Mouse (Mus musculus) ES-Bruce4 (cell line): ENCODE results near the gene Arpc4. TPM values are rescaled to one million over a fixed set of nuclear protein-coding genes. Genes with fewer than 3 reads are reported as not detected.

Experiments
- H3K27ac ChIP-seq: 2 replicates; pipeline ENCODE4 v1.5.1; 2012; ENCODE audit warnings: low read length, inconsistent platforms; ENCODE audit not compliant: insufficient read depth
- H3K27me3 ChIP-seq: 2 replicates; pipeline ENCODE4 v1.6.1; 2012; ENCODE audit warnings: mild to moderate bottlenecking, low read length, inconsistent platforms; ENCODE audit not compliant: control insufficient read depth, poor library complexity, insufficient read depth, severe bottlenecking
- H3K36me3 ChIP-seq: 2 replicates; pipeline ENCODE4 v1.6.1; 2012; ENCODE audit warnings: inconsistent platforms, mild to moderate bottlenecking, low read length, moderate library complexity; ENCODE audit not compliant: control insufficient read depth, poor library complexity, insufficient read depth, severe bottlenecking
- H3K4me1 ChIP-seq: one replicate; pipeline ENCODE4 v1.8.1; 2011; ENCODE audit warnings: low read length; ENCODE audit not compliant: control insufficient read depth, insufficient read depth
- H3K4me3 ChIP-seq: 2 replicates; pipeline ENCODE4 v1.5.1; 2011; ENCODE audit warnings: low read depth, mild to moderate bottlenecking, low read length
- H3K9ac ChIP-seq: 2 replicates; pipeline ENCODE4 v1.6.1; 2012; ENCODE audit warnings: low read depth, mild to moderate bottlenecking, inconsistent platforms; ENCODE audit not compliant: poor library complexity, severe bottlenecking
- H3K9me3 ChIP-seq: replicated peaks from 2 replicates; pipeline ENCODE4 v1.6.1; 2012; ENCODE audit warnings: mild to moderate bottlenecking, low read length, inconsistent platforms; ENCODE audit not compliant: control insufficient read depth, poor library complexity, insufficient read depth, severe bottlenecking
- CTCF ChIP-seq: IDR thresholded peaks from one replicate; pipeline ENCODE4 v1.8.1; 2011; ENCODE audit warnings: low read depth, low read length
- EP300 ChIP-seq: IDR thresholded peaks from 2 replicates; pipeline ENCODE4 v1.6.1; 2011; ENCODE audit warnings: low read depth, low read length; ENCODE audit not compliant: insufficient read depth
- POLR2A ChIP-seq: IDR thresholded peaks from one replicate; pipeline ENCODE4 v1.8.1; 2011; ENCODE audit warnings: low read length; ENCODE audit not compliant: insufficient read depth
- polyA plus RNA-seq: library from polyadenylated mRNA; stranded (reverse); fragments of >200 nt; gene quantifications from 2 replicates; pipeline ENCODE4 v1.2.4, GENCODE M21; 2011; ENCODE audit warnings: low read depth; ENCODE audit not compliant: missing spikeins, insufficient read depth, insufficient read length

Gene Arpc4
- polyA plus RNA-seq, 1 experiment: 120 TPM

GRCm38 (mm10) chr6:113428006-113428405, 50.1 kb downstream of the Arpc4 start:
- H3K27me3 ChIP-seq: no peaks in the 10 kb centered on the region
- no peaks in the 10 kb centered on the region for H3K9me3 ChIP-seq
- H3K36me3 ChIP-seq: no peaks in the 10 kb centered on the region
- H3K9ac ChIP-seq: no peak overlapping the region
- TF ChIP-seq EP300 (no peak), POLR2A (no peak), CTCF (no peak)
- no peak overlapping the region for H3K4me3 ChIP-seq
- H3K4me1 ChIP-seq: no peaks in the 10 kb centered on the region
- no peak overlapping the region for H3K27ac ChIP-seq

- no peak for TF ChIP-seq EP300
- TF ChIP-seq CTCF: no peak
- no peak for TF ChIP-seq POLR2A
- Histone ChIP-seq H3K36me3 (no peaks in the 10 kb centered on the region), H3K4me3 (no peak overlapping the region), H3K4me1 (no peaks in the 10 kb centered on the region), H3K27me3 (no peaks in the 10 kb centered on the region), H3K27ac (no peak overlapping the region), H3K9ac (no peak overlapping the region), H3K9me3 (no peaks in the 10 kb centered on the region)
Observed at GRCm38 (mm10) chr6:113429965-113430364, 52.0 kb downstream of the Arpc4 start.

DNA sequence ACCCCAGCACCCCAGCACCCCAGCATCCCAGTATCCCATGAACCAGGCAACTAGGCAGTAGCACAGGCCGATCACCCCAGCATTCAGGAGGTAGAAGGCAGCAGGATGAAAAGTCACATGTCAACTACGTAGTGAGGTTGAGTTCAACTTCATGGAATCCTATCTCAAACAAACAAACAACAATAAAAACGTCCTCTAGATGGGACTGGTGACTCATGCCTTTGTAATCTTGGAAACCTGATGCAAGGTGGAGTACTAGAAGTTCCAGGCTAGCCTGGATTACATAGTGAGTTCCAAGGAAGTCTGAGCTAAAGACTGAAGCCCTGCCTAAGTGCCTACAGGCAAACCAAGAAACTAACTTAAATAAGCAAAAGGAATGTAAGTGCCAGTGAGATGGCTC, 52.9 kb downstream of the Arpc4 start:
- Histone ChIP-seq H3K9ac (no peak overlapping the region), H3K36me3 (no peaks in the 10 kb centered on the region), H3K4me1 (no peaks in the 10 kb centered on the region), H3K4me3 (no peak overlapping the region), H3K9me3 (no peaks in the 10 kb centered on the region), H3K27ac (no peak overlapping the region), H3K27me3 (no peaks in the 10 kb centered on the region)
- TF ChIP-seq POLR2A (no peak), CTCF (no peak), EP300 (no peak)

DNA sequence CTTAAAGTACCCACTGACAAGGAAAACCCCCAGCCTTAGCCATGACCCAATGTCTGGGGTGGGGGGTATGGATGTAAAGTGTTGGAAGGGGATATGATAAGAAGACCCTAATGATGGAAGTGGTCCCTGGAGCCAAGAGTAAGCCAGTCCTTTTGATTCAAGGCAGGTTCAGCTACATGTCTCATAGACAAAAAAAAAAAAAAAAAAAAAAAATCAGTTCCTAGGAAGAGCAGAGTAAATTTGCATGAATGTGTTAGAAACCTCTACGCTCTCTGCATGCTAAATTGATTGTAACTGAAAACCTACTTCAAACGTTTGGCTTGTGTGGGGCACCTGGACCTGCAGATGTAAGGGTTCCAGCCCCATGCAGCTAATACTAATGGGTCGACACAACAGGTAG, 53.9 kb downstream of the Arpc4 start:
- H3K36me3 ChIP-seq: no peaks in the 10 kb centered on the region
- no peak overlapping the region for H3K4me3 ChIP-seq
- H3K9me3 ChIP-seq: no peaks in the 10 kb centered on the region
- no peaks in the 10 kb centered on the region for H3K27me3 ChIP-seq
- H3K4me1 ChIP-seq: no peaks in the 10 kb centered on the region
- H3K27ac ChIP-seq: no peak overlapping the region
- TF ChIP-seq EP300 (no peak), POLR2A (no peak), CTCF (no peak)
- H3K9ac ChIP-seq: no peak overlapping the region

DNA sequence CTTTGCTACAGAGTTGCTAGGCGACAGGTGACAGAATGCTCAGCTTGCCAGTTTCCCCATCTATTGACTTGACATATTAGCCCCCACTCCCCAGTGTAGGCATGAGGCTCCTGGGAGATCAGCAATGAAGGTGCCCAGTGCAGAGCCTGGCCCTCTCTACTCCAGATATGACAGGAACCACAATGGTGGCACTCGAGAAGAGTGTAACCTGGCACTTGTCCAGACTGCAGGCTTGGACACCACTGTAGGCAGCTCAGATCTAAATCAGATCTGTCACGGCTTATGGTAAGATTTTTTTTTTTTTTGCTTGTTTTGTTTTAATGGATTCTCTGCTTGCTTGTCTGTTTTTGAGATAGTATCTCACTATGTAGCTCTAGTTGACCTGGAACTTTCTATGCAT, 55.7 kb downstream of the Arpc4 start:
- Histone ChIP-seq H3K9me3 (no peaks in the 10 kb centered on the region), H3K4me3 (no peak overlapping the region), H3K4me1 (no peaks in the 10 kb centered on the region), H3K27me3 (no peaks in the 10 kb centered on the region), H3K9ac (no peak overlapping the region), H3K36me3 (no peaks in the 10 kb centered on the region), H3K27ac (no peak overlapping the region)
- TF ChIP-seq CTCF (no peak), POLR2A (no peak), EP300 (no peak)

DNA sequence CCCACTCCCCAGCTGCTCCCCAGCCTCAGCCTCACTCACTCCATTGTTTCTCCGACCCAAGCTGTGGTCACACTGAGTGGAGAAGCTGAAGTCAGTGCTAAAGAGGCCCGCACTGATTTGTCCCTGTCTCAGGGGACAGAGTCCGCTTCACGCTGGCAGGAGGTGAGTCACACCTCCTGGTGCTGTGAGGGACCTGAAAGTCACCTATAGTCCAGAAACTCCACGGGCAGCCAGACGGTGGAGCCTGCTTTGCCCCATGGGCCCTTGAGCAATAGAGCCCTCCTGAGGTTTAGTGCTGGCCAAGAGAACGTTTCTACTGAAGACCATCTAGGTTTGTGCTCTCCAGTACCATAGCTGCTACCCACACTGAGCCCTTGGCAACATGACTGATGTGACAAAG, 56.8 kb downstream of the Arpc4 start:
- TF ChIP-seq EP300 (no peak), POLR2A (no peak), CTCF (no peak)
- Histone ChIP-seq H3K27me3 (no peaks in the 10 kb centered on the region), H3K4me3 (no peak overlapping the region), H3K9ac (no peak overlapping the region), H3K4me1 (no peaks in the 10 kb centered on the region), H3K36me3 (no peaks in the 10 kb centered on the region), H3K27ac (no peak overlapping the region), H3K9me3 (no peaks in the 10 kb centered on the region)
